Mouse (Mus musculus): ENCODE data around the gene Mov10l1.

DNA sequence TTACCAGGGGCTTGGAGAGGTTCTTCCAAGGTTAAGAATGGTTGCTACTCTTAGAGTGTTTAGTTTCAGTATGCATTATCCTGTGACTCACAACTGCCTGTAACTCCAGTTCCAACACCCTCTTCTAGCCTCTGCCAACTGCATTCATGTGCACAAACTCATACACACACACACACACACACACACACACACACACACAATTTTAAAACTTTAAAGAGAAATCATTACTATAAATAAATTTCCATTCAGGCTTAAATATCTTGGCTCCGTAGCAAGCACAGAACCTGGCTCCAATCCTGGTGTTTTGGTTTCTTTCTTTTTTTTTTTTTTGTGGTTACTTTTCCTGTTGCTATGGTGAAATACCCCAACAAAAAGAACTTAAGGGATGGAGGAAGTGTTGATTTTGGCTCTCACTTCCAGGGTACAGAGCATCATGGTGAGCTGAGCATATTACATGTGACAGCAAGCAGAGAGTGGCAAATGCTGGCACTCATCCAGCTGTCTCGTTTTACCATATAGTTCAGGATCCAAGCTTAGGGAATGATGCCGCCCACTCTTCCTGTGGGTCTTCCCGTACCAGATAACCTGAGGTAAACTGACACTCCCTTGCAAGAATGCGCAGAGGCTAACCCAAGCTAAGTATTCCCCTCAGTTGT lies 38.7 kb upstream of the Mov10l1 start:
- TF ChIP-seq CTCF (IDR thresholded peaks at IDR 0.05; ENCODE audit: borderline replicate concordance, insufficient read depth, low read length): no peak
- no peak for TF ChIP-seq POLR2A (IDR thresholded peaks at IDR 0.05; ENCODE audit: low read depth, low read length)
